Mouse (Mus musculus) forebrain, embryonic 10.5 days (tissue): ENCODE results near the gene Slc4a4. TPM values are rescaled to one million over a fixed set of nuclear protein-coding genes. Genes with fewer than 3 reads are reported as not detected.

Experiments
- DNase-seq: peaks from one replicate; pipeline ENCODE4 v3.0.0-alpha.2; 2017; ENCODE audit warnings: low spot score; ENCODE audit errors: extremely low spot score
- H3K27ac ChIP-seq: fragments of 300-500 bp; sonication (generic); 2 replicates; pipeline ENCODE4 v1.5.1; 2016; ENCODE audit warnings: mild to moderate bottlenecking
- H3K27me3 ChIP-seq: fragments of 300-500 bp; sonication (generic); 2 replicates; pipeline ENCODE4 v1.6.1; 2016; ENCODE audit warnings: mild to moderate bottlenecking; ENCODE audit not compliant: poor library complexity, severe bottlenecking
- H3K36me3 ChIP-seq: fragments of 300-500 bp; sonication (generic); replicated peaks from 2 replicates; pipeline ENCODE4 v1.6.1; 2016; ENCODE audit warnings: mild to moderate bottlenecking, moderate library complexity
- H3K4me1 ChIP-seq: fragments of 300-500 bp; sonication (generic); 2 replicates; pipeline ENCODE4 v1.6.1; 2016
- H3K4me3 ChIP-seq: fragments of 300-500 bp; sonication (generic); 2 replicates; pipeline ENCODE4 v1.5.1; 2016; ENCODE audit warnings: mild to moderate bottlenecking, moderate library complexity
- H3K9me3 ChIP-seq: fragments of 300-500 bp; sonication (generic); 2 replicates; pipeline ENCODE4 v1.6.1; 2016; ENCODE audit warnings: mild to moderate bottlenecking, moderate library complexity
- WGBS: fragments of 180-500 bp; shearing (Covaris S2); methylation state at CpG from one replicate; pipeline ENCODE4 v1.1.7; 2016; 5-methylcytosine and 5-hydroxymethylcytosine counted together
- polyA plus RNA-seq: library from polyadenylated mRNA; unstranded; fragments of >200 nt; fragmentation: Nextera tagmentation; extraction: Ambion mirVana; gene quantifications from 2 replicates; pipeline ENCODE4 v1.2.1, GENCODE M21; 2016

The Slc4a4 gene
- polyA plus RNA-seq, 1 experiment from 2014 or later: 1.3 TPM

DNA sequence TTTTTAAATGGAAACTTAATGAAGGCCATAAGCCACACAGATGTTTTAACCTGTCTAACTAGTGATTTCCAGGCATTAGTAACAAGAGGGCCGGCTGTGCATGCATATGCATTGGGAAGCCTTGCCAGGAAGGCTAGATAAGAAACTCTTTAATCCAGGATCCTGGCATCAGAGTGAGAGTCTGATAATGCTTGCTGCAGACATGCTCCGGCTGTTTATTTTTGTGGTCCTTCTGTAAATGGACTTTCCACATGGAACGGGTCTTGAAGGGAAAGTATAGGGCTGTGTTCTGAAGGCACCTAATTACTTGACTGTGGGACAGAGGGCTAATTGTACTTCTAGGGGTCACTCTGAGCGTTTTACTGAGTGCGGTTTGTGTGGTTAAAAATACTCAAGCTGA lies 157.2 kb downstream of the Slc4a4 start:
- 68% methylated on average over 5 of the region's 5 CpGs for WGBS
- no peaks in the 10 kb centered on the region for H3K36me3 ChIP-seq
- no peaks in the 10 kb centered on the region for H3K9me3 ChIP-seq
- no peak overlapping the region for H3K4me3 ChIP-seq
- no peaks in the 10 kb centered on the region for H3K4me1 ChIP-seq
- no peaks in the 10 kb centered on the region for H3K27me3 ChIP-seq
- no peak overlapping the region for H3K27ac ChIP-seq
- no peak for DNase-seq

DNA sequence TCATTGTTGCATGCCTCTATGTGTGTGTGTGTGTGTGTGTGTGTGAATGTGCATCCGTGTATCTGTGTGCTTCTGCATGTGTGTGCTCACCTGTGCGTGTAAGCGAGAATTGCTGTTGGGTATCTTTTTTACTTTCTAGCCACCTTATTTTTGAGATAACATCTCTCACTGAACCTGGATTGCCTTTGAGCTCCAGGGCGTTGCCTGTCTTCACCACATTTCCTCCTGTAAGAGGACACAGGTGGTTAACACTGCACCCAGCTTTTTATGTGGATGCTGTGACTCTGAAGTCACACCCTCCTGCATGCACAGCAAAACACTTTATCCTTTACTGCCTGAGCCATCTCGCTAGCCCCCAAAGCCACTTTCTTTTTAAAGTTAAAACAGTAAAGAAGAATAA lies 158.2 kb downstream of the Slc4a4 start:
- Histone ChIP-seq H3K27ac (no peak overlapping the region), H3K9me3 (no peaks in the 10 kb centered on the region), H3K36me3 (no peaks in the 10 kb centered on the region), H3K4me3 (no peak overlapping the region), H3K27me3 (no peaks in the 10 kb centered on the region), H3K4me1 (no peaks in the 10 kb centered on the region)
- no peak for DNase-seq
- 92% methylated on average over 5 of the region's 5 CpGs for WGBS

DNA sequence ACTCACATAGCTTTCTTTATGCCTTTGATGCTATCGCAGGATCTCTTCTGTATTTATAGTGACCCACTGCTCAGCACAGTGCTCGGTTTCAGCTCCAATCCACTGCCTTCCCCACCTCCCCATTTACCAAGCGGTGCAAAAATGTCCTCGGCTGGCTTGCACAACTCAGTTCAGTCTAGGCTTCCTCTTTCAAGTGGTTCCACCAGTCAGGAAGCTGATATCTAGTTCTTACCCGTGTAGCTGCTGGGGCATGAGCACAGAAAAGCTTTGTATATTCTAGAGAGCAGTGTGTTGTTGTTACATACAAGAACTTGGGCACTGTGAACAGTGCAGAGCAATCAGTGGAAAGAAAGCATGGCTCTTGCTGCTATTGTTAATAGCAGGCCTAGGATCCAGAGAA lies 165.0 kb downstream of the Slc4a4 start:
- WGBS: 87% methylated on average over 5 of the region's 5 CpGs
- Histone ChIP-seq H3K27ac (no peak overlapping the region), H3K27me3 (no peaks in the 10 kb centered on the region), H3K4me3 (no peak overlapping the region), H3K9me3 (no peaks in the 10 kb centered on the region), H3K4me1 (no peaks in the 10 kb centered on the region), H3K36me3 (no peaks in the 10 kb centered on the region)
- no peak for DNase-seq

DNA sequence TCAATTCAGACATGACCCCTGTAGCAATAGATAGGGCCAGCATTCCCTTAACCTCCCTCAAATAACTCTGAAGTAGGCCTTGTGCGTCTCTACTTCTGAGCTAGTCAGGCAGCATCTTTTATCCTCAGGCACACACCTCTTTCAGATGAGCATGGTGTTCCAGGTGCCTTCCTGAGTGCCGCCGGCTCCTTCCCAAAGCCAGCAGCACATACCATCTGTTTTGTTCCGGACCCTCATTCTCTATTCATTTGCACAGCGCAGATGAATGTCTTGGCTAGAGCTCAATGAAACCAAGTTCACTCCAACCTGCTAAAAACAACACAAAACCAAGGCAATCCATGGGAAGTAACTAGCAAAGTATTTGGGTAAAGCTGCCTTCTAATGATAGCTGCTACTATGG lies 165.6 kb downstream of the Slc4a4 start:
- Histone ChIP-seq H3K36me3 (no peaks in the 10 kb centered on the region), H3K9me3 (no peaks in the 10 kb centered on the region), H3K4me1 (no peaks in the 10 kb centered on the region), H3K4me3 (no peak overlapping the region), H3K27me3 (no peaks in the 10 kb centered on the region), H3K27ac (no peak overlapping the region)
- no peak for DNase-seq
- WGBS: 92% methylated on average over 5 of the region's 5 CpGs

- Histone ChIP-seq H3K36me3 (no peaks in the 10 kb centered on the region), H3K9me3 (no peaks in the 10 kb centered on the region), H3K4me3 (no peak overlapping the region), H3K4me1 (no peaks in the 10 kb centered on the region), H3K27ac (no peak overlapping the region), H3K27me3 (no peaks in the 10 kb centered on the region)
- DNase-seq: no peak
- 92% methylated on average over 3 of the region's 3 CpGs for WGBS
Measured at GRCm38 (mm10) chr5:89055656-89056055, 169.0 kb downstream of the Slc4a4 start.

- no peaks in the 10 kb centered on the region for H3K9me3 ChIP-seq
- no peak overlapping the region for H3K27ac ChIP-seq
- no peaks in the 10 kb centered on the region for H3K4me1 ChIP-seq
- no peak for DNase-seq
- no peaks in the 10 kb centered on the region for H3K36me3 ChIP-seq
- no peak overlapping the region for H3K4me3 ChIP-seq
- WGBS: 87% methylated on average over 2 of the region's 2 CpGs
- no peaks in the 10 kb centered on the region for H3K27me3 ChIP-seq
Measured at GRCm38 (mm10) chr5:89056370-89056769, 169.8 kb downstream of the Slc4a4 start.

DNA sequence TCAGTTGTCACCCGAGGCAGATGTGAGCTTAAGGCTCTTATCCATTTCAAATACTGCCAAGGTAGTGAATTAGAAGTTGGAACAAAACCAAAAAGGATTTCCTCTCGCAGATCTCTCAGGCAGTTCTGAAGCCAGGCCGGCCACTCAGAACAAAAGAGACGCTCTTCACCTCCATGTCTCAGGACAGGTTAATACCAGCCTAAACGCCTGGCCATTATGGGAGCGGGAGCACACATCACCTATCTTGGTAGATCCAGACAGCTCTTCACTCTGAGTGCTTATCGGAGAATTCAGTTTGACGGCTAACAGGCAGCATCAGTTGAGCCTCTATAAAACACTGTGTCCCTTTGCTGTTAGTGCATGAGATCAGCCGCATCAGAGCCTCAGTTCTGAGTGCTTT lies 174.5 kb downstream of the Slc4a4 start:
- Histone ChIP-seq H3K4me1 (no peaks in the 10 kb centered on the region), H3K4me3 (no peak overlapping the region), H3K27me3 (no peaks in the 10 kb centered on the region), H3K27ac (no peak overlapping the region), H3K36me3 (no peaks in the 10 kb centered on the region), H3K9me3 (no peaks in the 10 kb centered on the region)
- DNase-seq: no peak
- WGBS: 89% methylated on average over 9 of the region's 9 CpGs

DNA sequence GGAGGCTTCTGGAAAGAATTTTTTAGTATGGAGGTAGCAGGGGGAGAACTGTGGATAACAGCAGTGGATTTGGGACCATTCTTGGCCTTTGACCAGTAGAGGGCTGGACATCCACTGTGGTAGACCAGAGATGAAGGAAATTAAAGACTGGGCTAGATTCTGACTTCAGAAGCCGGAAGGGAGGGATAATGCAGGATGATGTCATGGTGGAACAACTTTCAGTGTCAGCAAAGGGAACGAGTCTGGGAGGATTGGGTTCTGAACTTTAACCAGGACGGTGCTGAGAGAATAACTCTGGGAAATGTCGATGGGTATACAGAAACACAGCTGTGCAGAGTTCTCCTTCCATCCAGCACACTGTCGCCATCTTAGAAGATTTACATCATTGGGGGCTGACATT lies 175.7 kb downstream of the Slc4a4 start:
- Histone ChIP-seq H3K4me1 (no peaks in the 10 kb centered on the region), H3K36me3 (no peaks in the 10 kb centered on the region), H3K9me3 (no peaks in the 10 kb centered on the region), H3K27ac (no peak overlapping the region), H3K27me3 (no peaks in the 10 kb centered on the region), H3K4me3 (no peak overlapping the region)
- 88% methylated on average over 5 of the region's 5 CpGs for WGBS
- no peak for DNase-seq

DNA sequence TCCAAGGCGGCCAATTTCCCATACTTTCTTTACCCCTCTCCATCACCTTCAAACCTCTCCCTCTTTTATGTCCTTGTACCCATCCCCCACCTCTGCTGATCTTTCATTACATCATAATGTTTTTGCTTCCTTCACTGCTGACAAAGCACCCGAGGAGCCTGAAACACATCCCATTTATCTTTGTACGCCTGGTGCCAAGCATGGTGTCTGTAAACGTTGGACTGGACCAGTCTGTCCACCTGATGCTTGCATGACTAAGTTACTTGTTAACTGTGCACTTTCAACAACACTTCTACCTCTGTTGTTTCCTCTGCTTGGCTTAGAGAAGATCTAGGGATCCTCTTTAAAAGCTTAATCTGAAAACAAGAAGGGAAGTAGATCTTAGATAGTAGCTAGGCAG lies 180.5 kb downstream of the Slc4a4 start:
- Histone ChIP-seq H3K36me3 (no peaks in the 10 kb centered on the region), H3K27me3 (no peaks in the 10 kb centered on the region), H3K4me3 (no peak overlapping the region), H3K9me3 (no peaks in the 10 kb centered on the region), H3K27ac (no peak overlapping the region), H3K4me1 (no peaks in the 10 kb centered on the region)
- DNase-seq: no peak
- WGBS: 90% methylated on average over 4 of the region's 4 CpGs

GRCm38 (mm10) chr5:89068072-89068471 lies 181.5 kb downstream of the Slc4a4 start:
- Histone ChIP-seq H3K27ac (no peak overlapping the region), H3K4me3 (no peak overlapping the region), H3K9me3 (no peaks in the 10 kb centered on the region), H3K4me1 (no peaks in the 10 kb centered on the region), H3K27me3 (no peaks in the 10 kb centered on the region), H3K36me3 (no peaks in the 10 kb centered on the region)
- no peak for DNase-seq
- 94% methylated on average over 5 of the region's 5 CpGs for WGBS

DNA sequence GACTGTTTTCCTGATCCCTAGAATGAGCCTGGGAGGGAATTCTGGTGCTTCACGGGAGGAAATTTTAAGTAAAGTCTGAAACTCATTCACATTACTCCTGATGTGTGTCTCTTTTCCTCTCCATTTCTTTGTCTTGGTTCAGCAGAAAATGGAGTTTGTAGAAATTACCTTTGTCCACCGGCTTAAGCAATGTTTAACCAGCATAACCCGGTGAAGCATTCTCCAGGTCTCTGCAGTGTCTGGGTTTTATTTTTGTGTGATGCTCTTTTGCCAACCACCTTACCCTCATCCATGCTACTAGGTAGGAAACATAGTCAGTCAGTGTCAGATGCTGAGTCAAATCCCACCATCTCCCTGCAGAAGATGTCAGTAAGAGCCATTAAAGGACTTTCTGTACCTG lies 183.4 kb downstream of the Slc4a4 start:
- H3K9me3 ChIP-seq: no peaks in the 10 kb centered on the region
- DNase-seq: no peak
- no peak overlapping the region for H3K4me3 ChIP-seq
- no peak overlapping the region for H3K27ac ChIP-seq
- no peaks in the 10 kb centered on the region for H3K36me3 ChIP-seq
- WGBS: 91% methylated on average over 3 of the region's 3 CpGs
- H3K4me1 ChIP-seq: no peaks in the 10 kb centered on the region
- H3K27me3 ChIP-seq: no peaks in the 10 kb centered on the region

- DNase-seq: no peak
- H3K4me1 ChIP-seq: no peaks in the 10 kb centered on the region
- no peak overlapping the region for H3K27ac ChIP-seq
- no peaks in the 10 kb centered on the region for H3K27me3 ChIP-seq
- H3K4me3 ChIP-seq: no peak overlapping the region
- H3K9me3 ChIP-seq: no peaks in the 10 kb centered on the region
- WGBS: 94% methylated on average over 4 of the region's 4 CpGs
- H3K36me3 ChIP-seq: no peaks in the 10 kb centered on the region
Measured at GRCm38 (mm10) chr5:89071957-89072356, 185.3 kb downstream of the Slc4a4 start.

DNA sequence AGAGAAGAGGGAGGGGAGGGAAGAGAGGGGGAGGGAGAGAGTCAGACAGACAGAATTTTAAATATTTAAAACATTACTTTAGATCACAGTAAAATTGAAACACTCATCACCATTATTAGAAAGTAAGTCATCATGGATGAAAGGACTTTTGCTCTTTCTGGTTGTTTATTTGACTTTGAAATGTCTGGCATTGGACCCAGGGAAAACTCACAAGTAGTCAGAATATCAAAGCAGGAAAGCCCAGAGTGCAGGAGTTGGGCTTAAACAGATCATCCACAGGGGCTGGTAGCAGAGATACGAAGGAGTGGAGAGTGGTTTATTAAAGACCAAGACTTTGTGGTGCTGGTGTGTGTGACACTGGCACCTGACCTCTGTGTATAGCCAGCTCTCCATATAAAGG lies 191.1 kb downstream of the Slc4a4 start:
- Histone ChIP-seq H3K4me3 (no peak overlapping the region), H3K36me3 (no peaks in the 10 kb centered on the region), H3K27me3 (no peaks in the 10 kb centered on the region), H3K27ac (no peak overlapping the region), H3K9me3 (no peaks in the 10 kb centered on the region), H3K4me1 (peaks cover 7% of the 10 kb centered on the region)
- 88% methylated on average over 1 of the region's 1 CpGs for WGBS
- no peak for DNase-seq

DNA sequence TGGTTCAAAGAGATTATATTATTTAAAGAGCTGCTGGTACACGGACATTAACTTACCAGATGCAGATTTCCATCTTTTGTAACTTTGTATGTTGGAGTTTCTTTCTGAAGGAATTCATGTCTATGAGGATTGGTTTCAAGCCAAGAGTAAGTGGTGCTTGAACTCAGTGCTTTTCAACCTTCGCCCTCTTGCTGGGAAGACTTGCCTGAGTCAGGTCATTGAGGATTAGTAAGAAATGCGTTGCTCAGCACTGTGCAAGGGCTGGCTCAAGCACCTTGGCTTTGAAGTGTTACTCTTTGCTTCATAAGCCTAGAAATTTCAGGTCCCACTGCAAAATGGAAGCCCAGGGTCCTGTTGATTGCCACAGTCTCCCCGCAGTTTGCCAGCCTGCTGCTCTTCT lies 196.9 kb downstream of the Slc4a4 start:
- H3K36me3 ChIP-seq: no peaks in the 10 kb centered on the region
- H3K27ac ChIP-seq: no peak overlapping the region
- no peak overlapping the region for H3K4me3 ChIP-seq
- peaks cover 7% of the 10 kb centered on the region for H3K4me1 ChIP-seq
- DNase-seq: no peak
- 82% methylated on average over 4 of the region's 4 CpGs for WGBS
- no peaks in the 10 kb centered on the region for H3K27me3 ChIP-seq
- H3K9me3 ChIP-seq: no peaks in the 10 kb centered on the region
